Mouse (Mus musculus) hindlimb bud, embryonic 11.5 days (tissue): Measurements from ENCODE around the gene Ppp1r13b.

Source experiments
- DNase-seq: peaks from one replicate; pipeline ENCODE4 v3.0.0-alpha.2; 2012; ENCODE audit warnings: low read depth, low spot score; ENCODE audit errors: extremely low spot score

Gene Ppp1r13b

DNA sequence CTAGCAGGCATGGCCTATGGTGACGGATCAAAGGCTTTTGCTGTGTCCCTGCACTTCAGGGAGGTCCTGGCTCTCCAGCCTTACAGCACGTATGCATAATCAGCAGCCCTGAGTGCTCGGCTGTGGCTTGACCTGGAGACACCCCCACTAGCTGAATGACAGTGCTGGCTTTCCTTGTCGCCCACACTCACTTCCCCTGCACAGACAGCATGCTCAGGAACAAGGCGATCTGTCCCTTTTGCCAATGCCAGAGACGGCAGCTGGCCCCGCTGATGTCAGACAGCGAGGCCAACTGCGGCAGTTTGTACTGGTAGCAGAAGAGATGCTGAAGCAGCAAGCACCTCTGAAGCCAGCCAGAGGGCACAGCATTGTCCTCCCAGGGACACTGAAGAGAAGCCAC lies 12.1 kb upstream of the Ppp1r13b start:
- DNase-seq = no peak

DNA sequence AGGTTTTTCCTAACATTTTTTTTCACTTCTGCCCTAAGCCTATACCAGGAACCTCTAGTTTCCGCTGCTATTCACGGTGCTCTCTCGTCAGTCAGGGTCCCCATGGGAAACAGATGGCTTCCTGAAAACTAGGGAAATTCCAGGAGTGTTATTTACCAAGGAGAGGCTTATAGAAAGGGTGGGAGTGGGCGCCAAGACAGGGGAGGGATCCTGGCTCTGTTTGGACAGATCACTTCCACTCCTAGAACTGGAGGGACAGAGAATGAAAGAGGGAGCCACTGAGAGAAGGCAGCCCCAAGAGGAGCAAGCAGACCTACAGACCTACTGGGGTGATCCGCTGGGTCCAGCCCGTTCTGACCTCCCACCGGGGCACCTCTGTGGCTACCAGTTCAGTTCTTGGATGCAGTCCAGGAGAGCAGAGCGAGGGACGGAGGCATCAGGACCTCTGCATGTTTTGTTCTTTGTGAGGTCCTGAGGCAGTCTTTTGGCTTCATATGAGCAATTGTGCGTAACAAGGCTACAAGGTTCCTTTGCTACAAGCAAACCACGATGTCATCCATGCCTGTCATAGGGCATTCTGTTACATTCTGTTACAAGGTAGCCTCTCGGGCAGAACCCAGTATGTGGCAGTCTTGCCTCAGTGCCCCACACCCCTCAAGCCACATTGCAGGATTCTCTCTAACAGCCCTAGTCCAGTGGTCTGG lies 8.8 kb upstream of the Ppp1r13b start:
- no peak for DNase-seq

GRCm38 (mm10) chr12:111915781-111916180 lies 7.9 kb upstream of the Ppp1r13b start:
- no peak for DNase-seq

DNA sequence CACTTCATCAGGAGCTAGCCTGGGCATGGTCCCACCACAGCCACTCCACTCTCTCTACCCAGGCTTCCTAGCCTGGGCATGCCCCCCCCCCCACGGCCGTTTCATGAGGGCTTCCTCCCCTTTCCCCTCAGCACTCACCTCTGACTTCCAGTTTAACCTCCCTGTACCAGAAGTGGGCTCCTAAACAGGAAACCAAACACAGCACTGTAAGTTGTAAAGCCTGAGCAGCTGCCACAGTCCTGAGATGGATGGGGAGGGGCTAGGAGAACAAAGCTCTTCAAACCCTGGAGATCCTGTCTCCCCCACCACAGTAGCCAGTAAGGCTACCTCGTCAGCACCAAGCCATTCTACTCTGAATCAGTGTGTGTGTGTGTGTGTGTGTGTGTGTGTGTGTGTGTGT lies 6.1 kb upstream of the Ppp1r13b start:
- DNase-seq = no peak

DNA sequence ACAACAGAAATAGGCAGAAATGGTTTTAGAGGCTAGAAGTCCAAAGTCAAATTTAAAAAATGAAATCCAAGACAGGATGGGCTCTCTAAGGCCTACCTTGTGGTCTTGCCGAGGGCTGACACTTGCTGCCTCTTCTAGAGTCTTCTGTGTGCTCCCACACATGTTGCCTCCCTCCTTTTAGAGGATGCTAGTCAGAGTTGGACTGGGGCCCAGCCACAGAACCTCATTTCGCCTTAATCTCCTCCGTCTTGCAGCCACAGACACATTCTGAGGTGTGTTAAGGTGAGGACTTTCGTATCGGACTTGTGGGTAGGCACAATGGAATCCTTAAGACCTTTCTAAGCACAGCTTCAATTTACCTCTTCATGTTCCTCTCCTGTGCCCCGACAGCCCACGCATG lies 4.9 kb upstream of the Ppp1r13b start:
- DNase-seq = no peak

DNA sequence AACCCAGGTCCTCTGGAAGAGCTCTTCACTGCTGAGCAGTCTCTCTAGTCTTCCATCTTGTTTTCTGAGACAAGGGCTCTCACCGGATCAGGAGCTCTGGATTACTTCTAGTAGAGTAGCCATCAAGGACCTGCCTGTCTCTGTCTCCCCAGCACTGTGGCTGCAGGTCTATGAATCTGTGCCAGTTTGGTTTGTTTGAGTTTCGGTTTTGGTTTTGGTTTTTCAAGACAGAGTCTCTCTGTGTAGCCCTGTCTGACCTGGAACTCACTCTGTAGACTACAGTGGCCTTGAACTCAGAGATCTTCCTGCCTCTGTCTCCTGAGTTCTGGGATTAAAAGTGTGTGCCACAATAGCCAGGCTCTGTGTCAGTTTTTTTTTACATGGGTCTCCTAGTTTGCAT lies 3.9 kb upstream of the Ppp1r13b start:
- no peak for DNase-seq

GRCm38 (mm10) chr12:111911171-111911760 lies 3.4 kb upstream of the Ppp1r13b start:
- no peak for DNase-seq

GRCm38 (mm10) chr12:111908997-111909550 lies 1.2 kb upstream of the Ppp1r13b start:
- no peak for DNase-seq

- no peak for DNase-seq
Observed at GRCm38 (mm10) chr12:111907421-111907891, 454 bp downstream of the Ppp1r13b start.

DNA sequence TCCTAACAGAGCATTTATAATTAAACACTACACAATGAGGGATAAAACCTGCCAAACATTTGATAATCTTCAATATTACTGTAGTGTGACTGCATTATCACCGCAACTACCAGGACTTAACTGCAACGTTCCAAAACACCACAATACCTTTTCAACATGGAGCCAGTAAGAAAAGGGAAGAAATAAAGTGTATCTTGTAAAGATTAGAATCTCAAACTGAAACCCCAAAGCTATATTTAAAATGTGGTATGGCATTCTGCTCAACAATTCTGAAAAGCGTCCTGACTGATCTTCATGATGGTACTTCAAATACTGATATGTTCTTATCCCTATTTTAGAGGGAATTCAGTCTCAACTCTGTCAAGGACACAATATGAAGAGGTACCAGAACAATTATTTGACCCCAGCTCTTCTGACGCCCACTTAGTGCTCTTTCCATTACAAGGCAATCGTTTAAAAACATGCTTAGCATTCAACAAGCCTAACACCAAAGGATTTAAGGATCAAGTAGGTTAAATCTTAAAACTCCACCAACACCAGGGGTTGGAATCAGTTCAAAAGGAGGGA lies 1.5 kb downstream of the Ppp1r13b start:
- DNase-seq = peak; percentile 8

DNA sequence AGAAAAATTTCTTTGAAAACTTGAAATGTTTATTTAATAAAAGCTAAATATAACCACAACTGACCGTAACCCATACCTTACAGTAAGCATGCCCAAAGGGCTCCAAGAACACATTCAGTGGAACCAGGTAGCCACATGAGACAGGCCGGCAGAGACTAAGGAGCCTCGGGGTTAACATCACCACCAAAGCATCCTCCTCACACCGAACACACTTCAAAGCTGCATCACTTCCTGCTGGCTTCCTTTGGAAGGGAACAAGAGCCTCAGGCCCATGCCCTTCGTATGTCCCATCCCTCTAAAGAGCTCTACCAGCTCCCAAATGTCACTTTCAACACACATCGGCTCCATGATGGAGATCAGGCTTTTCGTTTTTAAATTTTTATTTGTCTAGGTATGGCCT lies 5.4 kb downstream of the Ppp1r13b start:
- no peak for DNase-seq

DNA sequence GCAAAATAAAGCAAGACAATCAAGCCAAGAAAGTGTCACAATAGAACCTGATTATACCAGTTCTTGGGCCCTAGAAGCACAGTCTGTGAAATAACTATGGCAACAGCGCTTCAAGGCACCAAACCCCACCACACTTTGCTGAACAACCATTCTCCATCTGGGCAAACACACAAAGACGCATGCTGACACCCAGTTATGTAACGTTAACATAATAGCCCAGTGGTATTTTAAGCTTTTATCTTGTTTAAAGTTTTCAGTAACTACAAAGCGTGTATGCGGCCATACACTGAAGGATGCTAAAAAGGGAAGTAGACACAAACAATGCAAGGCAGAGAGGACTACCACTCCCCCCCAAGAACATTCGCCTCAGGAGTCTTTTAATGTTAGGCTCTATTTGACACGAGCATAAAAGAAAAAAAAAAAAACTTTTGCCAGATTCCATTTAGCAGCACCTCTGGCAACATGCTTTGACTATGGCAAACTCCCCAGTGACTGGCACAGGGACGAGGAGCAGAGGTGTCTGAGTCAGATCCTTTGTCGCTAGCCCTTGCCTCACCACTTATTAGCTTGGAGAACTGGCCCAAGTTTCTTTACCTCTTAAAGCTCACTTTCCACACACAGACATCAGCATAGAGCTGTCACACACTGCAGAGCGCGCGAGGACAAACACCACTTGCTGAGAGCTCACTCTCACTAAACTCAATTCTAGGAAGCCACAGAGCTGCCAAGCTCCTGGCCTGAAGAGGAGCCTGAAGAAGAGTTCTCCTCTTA lies 6.6 kb downstream of the Ppp1r13b start:
- DNase-seq = no peak

- DNase-seq = no peak
Observed at GRCm38 (mm10) chr12:111899646-111900045, 8.3 kb downstream of the Ppp1r13b start.

DNA sequence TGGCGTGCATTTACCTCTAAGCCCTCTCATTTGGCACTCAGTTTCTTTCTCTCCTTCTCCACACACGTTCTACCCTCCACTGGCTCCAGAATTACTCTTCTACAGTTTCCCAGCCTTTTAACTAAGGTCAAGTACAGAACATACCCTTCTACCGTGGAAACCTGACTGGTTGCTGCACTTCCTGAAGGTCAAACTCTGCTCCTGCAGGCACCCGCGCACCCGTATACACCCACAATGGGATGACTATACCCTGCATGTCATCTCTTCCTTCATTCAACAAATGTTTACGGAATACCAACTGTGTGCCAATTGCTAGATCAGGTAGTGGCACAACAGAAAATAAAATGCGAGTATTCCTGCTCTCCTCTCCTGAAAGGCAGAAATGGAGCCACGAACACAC lies 9.2 kb downstream of the Ppp1r13b start:
- no peak for DNase-seq

DNA sequence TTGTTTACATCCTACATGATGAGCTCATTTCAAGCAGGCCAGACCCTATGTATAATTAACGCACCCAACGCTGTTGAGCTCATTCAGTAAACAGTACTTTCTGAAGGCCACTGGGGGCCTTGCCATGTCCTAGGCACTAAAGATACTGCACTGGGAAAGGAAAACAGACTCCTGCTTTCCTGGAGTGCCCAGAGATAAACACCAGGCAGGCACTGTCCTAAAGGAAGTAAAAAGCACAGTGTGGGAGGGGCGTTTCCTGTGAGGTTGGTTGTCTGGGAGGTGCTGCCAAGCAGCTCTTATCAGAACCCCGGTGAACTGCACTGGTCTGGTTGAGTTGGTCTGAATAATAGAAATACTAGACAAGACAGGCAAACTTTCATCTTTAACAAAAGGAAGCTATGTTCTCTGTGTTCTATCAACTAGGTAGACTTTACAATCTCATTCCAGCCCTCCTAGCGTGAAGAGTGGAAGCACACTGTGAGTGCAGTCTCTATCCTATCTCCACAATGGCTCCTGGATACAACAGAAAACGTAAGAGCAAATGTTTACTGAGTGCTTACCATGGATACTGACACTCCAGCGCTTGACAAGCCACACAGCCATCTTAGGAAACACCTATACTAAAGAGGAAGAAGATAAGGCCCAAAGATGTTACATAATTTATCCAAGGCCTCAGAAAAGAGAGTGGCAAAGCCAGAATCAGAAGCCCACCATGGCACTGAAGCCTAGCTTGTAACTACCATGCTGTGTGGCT lies 10.8 kb downstream of the Ppp1r13b start:
- no peak for DNase-seq

GRCm38 (mm10) chr12:111894082-111894481 lies 13.8 kb downstream of the Ppp1r13b start:
- no peak for DNase-seq

GRCm38 (mm10) chr12:111892981-111893380 lies 14.9 kb downstream of the Ppp1r13b start:
- DNase-seq = no peak

- DNase-seq = no peak
Observed at GRCm38 (mm10) chr12:111891800-111892199, 16.1 kb downstream of the Ppp1r13b start.

DNA sequence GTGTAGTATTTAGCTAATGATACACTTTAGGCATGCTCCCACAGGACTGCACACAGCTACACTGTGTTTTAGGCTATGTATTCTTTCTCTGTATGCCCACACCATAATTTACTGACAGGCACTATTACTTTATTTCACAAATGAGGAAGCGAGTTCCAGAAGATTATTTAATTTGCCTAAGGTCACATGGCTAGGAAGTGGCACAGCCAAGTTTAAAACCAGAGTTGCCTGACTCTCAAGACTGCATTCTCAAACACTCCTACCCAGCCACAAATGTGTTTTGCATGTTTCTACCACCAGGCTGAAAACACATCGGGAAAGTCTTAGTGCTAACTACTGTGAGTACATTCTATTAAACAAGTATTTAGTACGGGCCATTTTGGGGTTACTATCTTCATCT lies 18.7 kb downstream of the Ppp1r13b start:
- DNase-seq = no peak

GRCm38 (mm10) chr12:111888303-111888864 lies 19.5 kb downstream of the Ppp1r13b start:
- no peak for DNase-seq
